Mouse (Mus musculus): ENCODE measurements around the gene Esyt1.
"Not testable (repeated sequence)": the region's sequence is repeated elsewhere in the genome, so short reads cannot be mapped to it uniquely, and the experiment has no call there.

- TF ChIP-seq CTCF (IDR thresholded peaks at IDR 0.05; ENCODE audit: control insufficient read depth, insufficient read depth, low read length); POLR2A (IDR thresholded peaks at IDR 0.05; ENCODE audit: borderline replicate concordance, control insufficient read depth, low read depth, low read length): not testable (repeated sequence)
Observed at GRCm38 (mm10) chr10:128548051-128548791, 22.6 kb upstream of the Esyt1 start.

Measured in bone marrow, adult 2 months (tissue).